ENCODE assay signal across 25 mouse cellular contexts in genomic region chr8:81483834-81484233, GRCm38 (mm10).
DNase-seq lines count a peak whose midpoint lies in the region; ATAC-seq and TF ChIP-seq lines count a peak whose summit lies in the region.
"Had no signal": no experiment of that assay in that cellular context is flagged by ENCODE, and none has a peak within 500 bp of the region (broad histone marks: within the 10 kb centered on the region; RNA-seq: fewer than 3 reads in every experiment).

No protein-coding gene starts in this region.

- peak; percentile 33 for TF ChIP-seq RAD21 in MEL (IDR thresholded peaks at IDR 0.05; ENCODE audit: low read depth, low read length)

- no peaks in the 10 kb centered on the region for H3K9me3 ChIP-seq in midbrain, postnatal 0 days (ENCODE audit: low read length)
- no peaks in the 10 kb centered on the region for H3K9me3 ChIP-seq in midbrain, embryonic 15.5 days
- H3K9me3 ChIP-seq in MEL (replicated peaks; ENCODE audit: insufficient read depth, low read length): no peaks in the 10 kb centered on the region
- H3K9me3 ChIP-seq: forebrain, embryonic 10.5 days; forebrain, embryonic 13.5 days; hindbrain, embryonic 12.5 days had no signal

- no peak overlapping the region for H3K4me3 ChIP-seq in layer of hippocampus, adult 2 months
- no peak overlapping the region for H3K4me3 ChIP-seq in midbrain, postnatal 0 days (ENCODE audit: low read depth, low read length)
- H3K4me3 ChIP-seq in midbrain, embryonic 15.5 days: no peak overlapping the region
- H3K4me3 ChIP-seq in MEL (ENCODE audit: control insufficient read depth in 1 of 2, insufficient read depth in 1 of 2, low read depth in 2 of 2, low read length in 2 of 2): no peak overlapping the region
- H3K4me3 ChIP-seq: forebrain, embryonic 10.5 days; forebrain, embryonic 13.5 days; gastrocnemius, adult 2 months; hindbrain, embryonic 12.5 days had no signal

- no peak overlapping the region for H3K27ac ChIP-seq in layer of hippocampus, adult 2 months
- no peak overlapping the region for H3K27ac ChIP-seq in midbrain, postnatal 0 days (ENCODE audit: low read depth, low read length)
- H3K27ac ChIP-seq in midbrain, embryonic 15.5 days: no peak overlapping the region
- H3K27ac ChIP-seq in MEL (ENCODE audit: control insufficient read depth, low read depth, low read length): no peak overlapping the region
- H3K27ac ChIP-seq: forebrain, embryonic 10.5 days; forebrain, embryonic 13.5 days; gastrocnemius, adult 2 months; hindbrain, embryonic 12.5 days had no signal

- TF ChIP-seq EP300 in MEL (IDR thresholded peaks at IDR 0.05; ENCODE audit: low read depth in 1 of 2, low read length in 2 of 2): no peak

- no peak for DNase-seq in layer of hippocampus, adult 2 months (ENCODE audit: low spot score in 2 of 2)
- no peak for DNase-seq in layer of hippocampus, adult 11-12 months (ENCODE audit: low spot score)
- no peak for DNase-seq in midbrain, postnatal 0 days (ENCODE audit: low spot score)
- DNase-seq in MEL (ENCODE audit: low read depth, low spot score): no peak
- peak; percentile 21 for DNase-seq in induced T-regulatory cell, adult 2 months (ENCODE audit: low read depth)
- no peak for DNase-seq in frontal cortex, adult 2 months (ENCODE audit: extremely low spot score in 1 of 2, low spot score in 1 of 2)
- no peak for DNase-seq in embryo, embryonic 10.5 days (ENCODE audit: low spot score)
- DNase-seq: adrenal gland, adult 8-10 months; adrenal gland, postnatal 25 days; cerebellum, adult 11-12 months; cerebellum, adult 8-10 months; cerebellum, postnatal 10 days; cerebellum, postnatal 36 days; gastrocnemius, adult 2 months; gastrocnemius, postnatal 14 days; heart, adult 11 months had no signal

- WGBS in midbrain, postnatal 0 days: 91% methylated on average over 1 of the region's 1 CpGs
- 90% methylated on average over 1 of the region's 1 CpGs for WGBS in midbrain, embryonic 15.5 days

- ATAC-seq in midbrain, postnatal 0 days (ENCODE audit: low FRiP score): no peak
- no peak for ATAC-seq in midbrain, embryonic 15.5 days (replicated peaks)
- ATAC-seq: activated CD4-positive, CD25-positive, alpha-beta regulatory T cell, adult 4 months; CD4-positive, CD25-positive, alpha-beta regulatory T cell, adult 4 months; forebrain, embryonic 13.5 days; forebrain, embryonic 16.5 days; hindbrain, embryonic 16.5 days had no signal

- H3K79me2 ChIP-seq in MEL (ENCODE audit: control insufficient read depth, insufficient read depth, low read length, poor library complexity): no peaks in the 10 kb centered on the region

- no peak overlapping the region for H3K4me2 ChIP-seq in midbrain, postnatal 0 days (ENCODE audit: low read depth, low read length, poor library complexity, severe bottlenecking)
- no peak overlapping the region for H3K4me2 ChIP-seq in midbrain, embryonic 15.5 days
- H3K4me2 ChIP-seq: forebrain, embryonic 13.5 days; heart, embryonic 11.5 days; hindbrain, embryonic 12.5 days had no signal

- no peak overlapping the region for H3K9ac ChIP-seq in midbrain, postnatal 0 days (replicated peaks; ENCODE audit: low read length, poor library complexity, severe bottlenecking)
- no peak overlapping the region for H3K9ac ChIP-seq in midbrain, embryonic 15.5 days
- H3K9ac ChIP-seq in MEL (ENCODE audit: control insufficient read depth, low read depth, low read length, poor library complexity, severe bottlenecking): no peak overlapping the region
- H3K9ac ChIP-seq: forebrain, embryonic 13.5 days; hindbrain, embryonic 12.5 days had no signal

- no peaks in the 10 kb centered on the region for H3K27me3 ChIP-seq in midbrain, postnatal 0 days (ENCODE audit: insufficient read depth, low read length)
- H3K27me3 ChIP-seq in midbrain, embryonic 15.5 days (replicated peaks): no peaks in the 10 kb centered on the region
- no peaks in the 10 kb centered on the region for H3K27me3 ChIP-seq in MEL (ENCODE audit: control insufficient read depth in 1 of 2, insufficient read depth in 2 of 2, low read length in 2 of 2)
- H3K27me3 ChIP-seq: forebrain, embryonic 13.5 days; hindbrain, embryonic 12.5 days had no signal

- TF ChIP-seq CTCF in layer of hippocampus, adult 2 months (conservative IDR thresholded peaks at IDR 0.05): peak; percentile 56
- peak; percentile 24 for TF ChIP-seq CTCF in midbrain, postnatal 0 days (IDR thresholded peaks at IDR 0.05)
- TF ChIP-seq CTCF in MEL (IDR thresholded peaks at IDR 0.05 in 2 of 3, conservative IDR thresholded peaks at IDR 0.05 in 1 of 3; ENCODE audit: control insufficient read depth in 1 of 3, insufficient read depth in 1 of 3, low read depth in 2 of 3, low read length in 3 of 3, poor library complexity in 1 of 3, severe bottlenecking in 1 of 3): peak in 1 of 3 experiments; percentile 35; a peak in 1 of 6 replicates

- TF ChIP-seq POLR2A in MEL (IDR thresholded peaks at IDR 0.05; ENCODE audit: control insufficient read depth in 1 of 2, insufficient read depth in 1 of 2, low read depth in 1 of 2, low read length in 2 of 2, poor library complexity in 1 of 2): no peak

- H3K4me1 ChIP-seq in midbrain, postnatal 0 days (ENCODE audit: insufficient read depth, low read length): no peaks in the 10 kb centered on the region
- H3K4me1 ChIP-seq in midbrain, embryonic 15.5 days: no peaks in the 10 kb centered on the region
- H3K4me1 ChIP-seq in MEL (ENCODE audit: control insufficient read depth in 1 of 2, insufficient read depth in 2 of 2, low read length in 2 of 2): peaks cover 11 to 23% of the 10 kb centered on the region in 2 experiments
- H3K4me1 ChIP-seq: forebrain, embryonic 10.5 days; forebrain, embryonic 13.5 days; hindbrain, embryonic 12.5 days had no signal

- no peaks in the 10 kb centered on the region for H3K36me3 ChIP-seq in midbrain, postnatal 0 days (ENCODE audit: insufficient read depth, low read length)
- no peaks in the 10 kb centered on the region for H3K36me3 ChIP-seq in midbrain, embryonic 15.5 days (replicated peaks)
- H3K36me3 ChIP-seq in MEL (ENCODE audit: control insufficient read depth in 1 of 2, insufficient read depth in 2 of 2, low read length in 2 of 2): peaks cover 0 to 21% of the 10 kb centered on the region in 2 experiments; a peak in 2 of 4 replicates
- H3K36me3 ChIP-seq: forebrain, embryonic 10.5 days; hindbrain, embryonic 12.5 days had no signal

TF ChIP-seq in MEL, 35 proteins besides CTCF, POLR2A, EP300 and RAD21:
- peak; percentile 43 for TF ChIP-seq SMC3 (IDR thresholded peaks at IDR 0.05; ENCODE audit: low read depth, low read length)
- TF ChIP-seq GABPA (IDR thresholded peaks at IDR 0.05; ENCODE audit: low read depth, low read length): no peak
